27 mouse cellular contexts compared by ENCODE assay signal in genomic region chr5:22131730-22132522, GRCm38 (mm10).
A peak's percentile ranks its signal among the peaks of the same experiment; 100 is the strongest.
DNase-seq lines count a peak whose midpoint lies in the region; ATAC-seq and TF ChIP-seq lines count a peak whose summit lies in the region.
"Had no signal": no experiment of that assay in that cellular context is flagged by ENCODE, and none has a peak within 500 bp of the region (broad histone marks: within the 10 kb centered on the region; RNA-seq: fewer than 3 reads in every experiment).

No protein-coding gene starts in this region.

- no peak for ATAC-seq in midbrain, embryonic 11.5 days (ENCODE audit: low FRiP score)
- ATAC-seq in midbrain, embryonic 16.5 days = no peak
- no peak for ATAC-seq in neural tube, embryonic 15.5 days (ENCODE audit: low FRiP score)
- ATAC-seq: intestine, embryonic 16.5 days had no signal

- no peak overlapping the region for H3K4me3 ChIP-seq in left cerebral cortex, adult 2 months
- H3K4me3 ChIP-seq in midbrain, embryonic 11.5 days (ENCODE audit: low read depth, low read length) = no peak overlapping the region
- no peak overlapping the region for H3K4me3 ChIP-seq in midbrain, embryonic 16.5 days (ENCODE audit: low read depth, low read length)
- H3K4me3 ChIP-seq in neural tube, embryonic 15.5 days (replicated peaks) = no peak overlapping the region
- H3K4me3 ChIP-seq: forebrain, embryonic 12.5 days; heart, embryonic 10.5 days; heart, embryonic 15.5 days; hindbrain, embryonic 12.5 days; midbrain, embryonic 12.5 days had no signal

- 87% methylated on average over 5 of the region's 5 CpGs for WGBS in midbrain, embryonic 11.5 days
- WGBS in midbrain, embryonic 16.5 days = 79% methylated on average over 5 of the region's 5 CpGs
- 78% methylated on average over 5 of the region's 5 CpGs for whole genome bisulfite sequencing in neural tube, embryonic 15.5 days

- H3K9me3 ChIP-seq in midbrain, embryonic 11.5 days (ENCODE audit: control insufficient read depth, low read length) = no peaks in the 10 kb centered on the region
- no peaks in the 10 kb centered on the region for H3K9me3 ChIP-seq in midbrain, embryonic 16.5 days (replicated peaks; ENCODE audit: control insufficient read depth, low read length, poor library complexity, severe bottlenecking)
- H3K9me3 ChIP-seq in neural tube, embryonic 15.5 days (replicated peaks) = no peaks in the 10 kb centered on the region
- H3K9me3 ChIP-seq: forebrain, embryonic 12.5 days; heart, embryonic 10.5 days; heart, embryonic 15.5 days; hindbrain, embryonic 12.5 days; midbrain, embryonic 12.5 days had no signal

- H3K9ac ChIP-seq in midbrain, embryonic 11.5 days (ENCODE audit: low read length) = no peak overlapping the region
- no peak overlapping the region for H3K9ac ChIP-seq in midbrain, embryonic 16.5 days (ENCODE audit: low read depth, low read length)
- no peak overlapping the region for H3K9ac ChIP-seq in neural tube, embryonic 15.5 days (replicated peaks)
- H3K9ac ChIP-seq: forebrain, embryonic 12.5 days; heart, embryonic 15.5 days; hindbrain, embryonic 12.5 days; liver, embryonic 14.5 days; midbrain, embryonic 12.5 days had no signal

- H3K36me3 ChIP-seq in midbrain, embryonic 11.5 days (ENCODE audit: control insufficient read depth, insufficient read depth, low read length) = no peaks in the 10 kb centered on the region
- no peaks in the 10 kb centered on the region for H3K36me3 ChIP-seq in midbrain, embryonic 16.5 days (ENCODE audit: control insufficient read depth, insufficient read depth, low read length)
- H3K36me3 ChIP-seq in neural tube, embryonic 15.5 days = no peaks in the 10 kb centered on the region
- H3K36me3 ChIP-seq: forebrain, embryonic 12.5 days; heart, embryonic 10.5 days; heart, embryonic 15.5 days; hindbrain, embryonic 12.5 days; midbrain, embryonic 12.5 days had no signal

- H3K27me3 ChIP-seq in midbrain, embryonic 11.5 days (ENCODE audit: control insufficient read depth, insufficient read depth, low read length) = no peaks in the 10 kb centered on the region
- no peaks in the 10 kb centered on the region for H3K27me3 ChIP-seq in midbrain, embryonic 16.5 days (ENCODE audit: control insufficient read depth, insufficient read depth, low read depth, low read length)
- H3K27me3 ChIP-seq in neural tube, embryonic 15.5 days (replicated peaks) = no peaks in the 10 kb centered on the region
- H3K27me3 ChIP-seq: forebrain, embryonic 12.5 days; heart, embryonic 15.5 days; hindbrain, embryonic 12.5 days; midbrain, embryonic 12.5 days had no signal

- no peak overlapping the region for H3K4me2 ChIP-seq in midbrain, embryonic 11.5 days
- no peak overlapping the region for H3K4me2 ChIP-seq in midbrain, embryonic 16.5 days (ENCODE audit: low read length)
- H3K4me2 ChIP-seq in neural tube, embryonic 15.5 days = no peak overlapping the region
- H3K4me2 ChIP-seq: forebrain, embryonic 12.5 days; heart, embryonic 15.5 days; hindbrain, embryonic 12.5 days; midbrain, embryonic 12.5 days had no signal

- no peak for TF ChIP-seq CTCF in left cerebral cortex, adult 2 months (IDR thresholded peaks at IDR 0.05)

- no peak overlapping the region for H3K27ac ChIP-seq in left cerebral cortex, adult 2 months
- H3K27ac ChIP-seq in midbrain, embryonic 11.5 days (ENCODE audit: low read depth, low read length) = no peak overlapping the region
- H3K27ac ChIP-seq in midbrain, embryonic 16.5 days (ENCODE audit: low read length) = no peak overlapping the region
- no peak overlapping the region for H3K27ac ChIP-seq in neural tube, embryonic 15.5 days (replicated peaks)
- H3K27ac ChIP-seq: forebrain, embryonic 12.5 days; heart, embryonic 10.5 days; heart, embryonic 15.5 days; hindbrain, embryonic 12.5 days; kidney, postnatal 0 days; liver, embryonic 14.5 days; midbrain, embryonic 12.5 days had no signal

- no peaks in the 10 kb centered on the region for H3K4me1 ChIP-seq in midbrain, embryonic 11.5 days (ENCODE audit: control insufficient read depth, insufficient read depth, low read length)
- H3K4me1 ChIP-seq in midbrain, embryonic 16.5 days (ENCODE audit: control insufficient read depth, insufficient read depth, low read length) = no peaks in the 10 kb centered on the region
- H3K4me1 ChIP-seq in neural tube, embryonic 15.5 days = 0 out of 2 replicates have a peak, but pooled peaks cover 2% of the 10 kb centered on the region
- H3K4me1 ChIP-seq: forebrain, embryonic 12.5 days; hindbrain, embryonic 12.5 days; midbrain, embryonic 12.5 days had no signal

- intact Hi-C loops in left cerebral cortex, postnatal 4 days (cut with DNase I) = no loop called here
- intact Hi-C loops in left cerebral cortex, adult 2 months (cut with DNase I) = no loop called here

- peak; percentile 72 for DNase-seq in left cerebral cortex, postnatal 4 days
- DNase-seq in left cerebral cortex, adult 2 months (ENCODE audit: extremely low spot score in 1 of 2, low spot score in 2 of 2) = no peak
- peak; percentile 44 for DNase-seq in midbrain, embryonic 11.5 days (ENCODE audit: low spot score, missing footprints)
- peak; percentile 73 for DNase-seq in cerebellum, adult 9-10 months
- peak; percentile 58 for DNase-seq in cerebellum, postnatal 25 days
- DNase-seq: adrenal gland, postnatal 25 days; B cell, adult 2 months; gastrocnemius, postnatal 25 days; heart, adult 11 months; kidney, adult 8-10 months; layer of hippocampus, postnatal 36 days; liver; lung, postnatal 10 days; right cerebral cortex, postnatal 25 days; spleen, adult 18-20 months; thymus, adult 18-20 months; thymus, postnatal 36 days had no signal

Comparison
In these comparisons a context has a peak if more than half of its experiments do, and no peak if none do; other contexts are left out.
1. DNase-seq: peak in left cerebral cortex, postnatal 4 days (single experiment), midbrain, embryonic 11.5 days (single experiment), cerebellum, adult 9-10 months (single experiment) and cerebellum, postnatal 25 days (2 of 2); none in left cerebral cortex, adult 2 months (0 of 2).